Mouse (Mus musculus) granulocyte monocyte progenitor cell, adult 5-6 weeks (primary cell): ENCODE measurements at regions not wholly inside any gene's neighbourhood (a gene's known extent, or its start where the extent isn't known, plus 50 kb on each side); places are given as distances from the start of the nearest gene placed in this dataset.

Experiments
- ATAC-seq: replicated peaks from 2 replicates; pipeline ENCODE4 v1.8.0; 2016; ENCODE audit warnings: mild to moderate bottlenecking, moderate TSS enrichment, inconsistent platforms; ENCODE audit not compliant: poor library complexity, severe bottlenecking

GRCm38 (mm10) chr7:145105831-145106493 lies 102.0 kb downstream of the 1810010D01Rik start:
- no peak for ATAC-seq

- no peak for ATAC-seq
Observed at GRCm38 (mm10) chr7:145102692-145103091, 105.2 kb downstream of the 1810010D01Rik start.

- no peak for ATAC-seq
Observed at GRCm38 (mm10) chr7:145102216-145102615, 105.7 kb downstream of the 1810010D01Rik start.

GRCm38 (mm10) chr7:145098335-145098734 lies 109.6 kb downstream of the 1810010D01Rik start:
- peak; percentile 83 for ATAC-seq

- no peak for ATAC-seq
Observed at GRCm38 (mm10) chr7:145094134-145094526, 113.8 kb downstream of the 1810010D01Rik start.

GRCm38 (mm10) chr7:145093417-145094133 lies 114.3 kb downstream of the 1810010D01Rik start:
- no peak for ATAC-seq

- no peak for ATAC-seq
Observed at GRCm38 (mm10) chr7:145092392-145093176, 115.3 kb downstream of the 1810010D01Rik start.

- ATAC-seq: no peak
Observed at GRCm38 (mm10) chr7:145090849-145091248, 117.1 kb downstream of the 1810010D01Rik start.

GRCm38 (mm10) chr7:145089315-145089721 lies 118.6 kb downstream of the 1810010D01Rik start:
- ATAC-seq: peak; percentile 71

- peak; percentile 73 for ATAC-seq
Observed at GRCm38 (mm10) chr7:145088655-145089054, 119.3 kb downstream of the 1810010D01Rik start.

- ATAC-seq: no peak
Observed at GRCm38 (mm10) chr7:145087790-145088189, 120.1 kb downstream of the 1810010D01Rik start.

- no peak for ATAC-seq
Observed at GRCm38 (mm10) chr7:145082917-145083752, 124.8 kb downstream of the 1810010D01Rik start.

- 0 out of 2 replicates have a peak, but pooled peaks have one; percentile 25 for ATAC-seq
Observed at GRCm38 (mm10) chr7:145071996-145072790, 132.5 kb upstream of the Ccnd1 start.

GRCm38 (mm10) chr7:145071533-145071932 lies 131.8 kb upstream of the Ccnd1 start:
- no peak for ATAC-seq

GRCm38 (mm10) chr7:145067366-145067765 lies 127.6 kb upstream of the Ccnd1 start:
- no peak for ATAC-seq

- ATAC-seq: no peak
Observed at GRCm38 (mm10) chr7:145056320-145056719, 116.6 kb upstream of the Ccnd1 start.

GRCm38 (mm10) chr7:145051616-145052015 lies 111.9 kb upstream of the Ccnd1 start:
- ATAC-seq: no peak

- peak; percentile 66 for ATAC-seq
Observed at GRCm38 (mm10) chr7:145050729-145051128, 111.0 kb upstream of the Ccnd1 start.

GRCm38 (mm10) chr7:145048481-145048877 lies 108.8 kb upstream of the Ccnd1 start:
- no peak for ATAC-seq
